Mouse (Mus musculus): Measurements from ENCODE around the gene Akap13.

DNA sequence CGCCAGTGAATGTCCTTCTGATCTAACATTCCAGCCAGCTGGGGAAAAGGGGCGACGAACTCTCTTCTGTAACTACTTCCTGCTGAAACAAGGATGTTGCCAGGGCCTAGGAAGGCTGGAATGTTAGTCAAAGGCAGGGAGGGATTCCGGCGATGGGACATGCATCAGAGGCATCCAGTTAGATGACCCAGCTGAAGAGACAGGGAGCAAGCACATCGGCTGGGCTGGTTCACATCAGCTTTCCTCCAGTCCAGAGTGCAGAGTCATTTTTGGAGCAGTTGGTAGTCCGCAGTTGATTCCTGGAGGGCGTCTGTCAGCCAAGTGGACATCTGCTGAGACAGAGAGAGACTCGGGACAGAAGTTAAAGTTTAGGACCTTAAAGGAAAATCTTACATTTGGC is 314.6 kb downstream of the Akap13 start:
- TF ChIP-seq CTCF (IDR thresholded peaks at IDR 0.05) (no peak), EP300 (IDR thresholded peaks at IDR 0.05) (no peak)

Measured in lung, postnatal 0 days (tissue).